Mouse (Mus musculus): ENCODE data around the gene 1500011B03Rik. TPM values are rescaled to one million over a fixed set of nuclear protein-coding genes. Genes with fewer than 3 reads are reported as not detected.

Gene 1500011B03Rik
- total RNA-seq, 2 experiments from 2014 or later: 9.4 to 10.5 TPM

DNA sequence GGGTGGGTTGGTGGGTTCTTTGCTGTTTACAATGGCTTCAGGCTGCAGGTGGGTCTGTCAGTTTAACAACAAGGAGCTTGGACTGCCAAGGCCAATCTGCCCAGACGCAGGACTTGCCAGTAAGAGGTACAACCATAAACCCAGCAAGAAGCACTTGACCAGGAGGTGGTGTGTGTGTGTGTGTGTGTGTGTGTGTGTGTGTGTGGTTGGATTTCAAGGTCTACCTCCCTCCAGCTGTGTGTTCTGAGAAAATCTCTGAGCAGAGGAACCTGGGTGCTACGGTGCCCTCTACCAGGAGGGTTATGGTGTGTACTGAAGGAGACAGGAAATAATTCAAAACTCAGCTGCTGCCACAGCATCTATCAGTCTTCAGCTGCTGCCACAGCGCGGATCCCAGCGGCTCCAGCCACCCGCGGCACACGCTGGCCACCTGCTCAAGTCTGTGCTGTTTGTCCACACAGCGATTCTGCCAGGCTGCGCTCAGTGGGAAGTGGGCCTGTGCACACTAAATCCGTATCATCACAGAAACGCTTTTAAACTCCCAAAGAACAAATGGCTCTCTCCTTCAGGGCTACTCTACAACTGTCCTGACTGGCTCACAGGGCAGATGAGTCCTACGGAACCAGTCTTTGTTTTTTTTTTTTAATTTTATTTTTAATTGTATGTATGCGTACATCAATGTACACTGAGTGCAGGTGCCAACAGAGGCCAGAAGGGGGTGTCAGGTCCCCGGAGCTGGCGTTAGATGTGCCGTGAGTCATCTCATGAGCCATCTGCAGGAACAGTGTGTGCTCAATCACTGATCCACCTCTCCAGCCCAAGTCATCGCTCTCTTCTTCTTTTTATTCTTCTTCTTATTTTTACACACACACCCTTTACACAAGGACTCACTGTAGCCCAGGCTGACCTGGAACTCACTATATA is 58.2 kb downstream of the 1500011B03Rik start:
- no peak for DNase-seq
- intact Hi-C loops (cut with DNase I; ENCODE audit: low total_unique reads): no loop called here

DNA sequence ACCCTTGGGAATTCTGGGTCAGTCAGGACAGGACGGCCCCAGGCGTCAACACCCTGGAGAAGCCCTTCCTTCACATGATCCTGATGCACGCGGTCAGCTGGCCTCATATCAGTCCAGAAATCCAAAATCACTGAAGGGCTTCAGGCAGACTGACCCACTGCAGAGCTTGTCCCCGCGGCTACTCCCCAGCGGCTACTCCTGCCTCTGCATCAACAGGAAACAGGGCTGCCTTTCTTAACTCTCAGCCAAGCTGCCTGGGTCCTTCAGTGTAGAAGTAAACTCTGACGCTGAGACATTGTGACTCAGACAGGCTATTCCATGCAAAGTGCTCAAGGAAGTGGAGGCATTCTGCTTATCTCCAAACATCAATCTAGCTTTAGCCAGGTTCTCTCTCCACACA is 61.3 kb downstream of the 1500011B03Rik start:
- intact Hi-C loops (cut with DNase I; ENCODE audit: low total_unique reads): no loop called here
- DNase-seq: no peak

DNA sequence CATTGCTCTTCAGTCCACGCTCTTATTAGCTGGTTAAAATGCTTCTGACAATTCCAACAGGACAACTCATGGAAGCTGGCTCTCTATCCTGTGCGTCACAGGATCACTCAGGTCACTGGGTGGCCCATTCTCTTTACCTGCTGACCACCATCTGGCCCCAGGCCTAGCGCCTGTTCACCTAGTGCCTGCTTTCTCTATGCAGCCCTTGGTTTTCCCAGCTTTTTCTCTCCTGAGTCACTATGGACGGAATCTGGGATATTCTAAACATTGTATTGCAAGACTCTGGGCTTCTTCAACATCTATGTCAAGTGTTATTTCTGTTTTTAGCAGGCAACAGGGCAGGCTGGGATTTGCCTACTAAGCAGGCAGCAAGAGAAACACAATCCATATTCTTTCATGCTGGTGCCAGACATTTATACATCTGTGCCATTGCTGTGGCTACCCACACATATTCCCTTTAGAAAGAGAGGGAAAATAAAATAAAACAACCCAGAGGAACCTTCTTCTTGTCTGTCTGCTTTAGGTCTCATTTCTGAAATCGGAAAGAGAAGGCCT is 63.7 kb downstream of the 1500011B03Rik start:
- no peak for DNase-seq
- intact Hi-C loops (cut with DNase I; ENCODE audit: low total_unique reads): no loop called here

Small RNAs within 50 kb of the gene (microRNA-seq; reads per million reads assigned to microRNA genes)
- gene Mir6240: 5.7 to 18.5 reads per million in 2 experiments

Other genes starting within 250 kb of the 1500011B03Rik start
- 1 to 10 TPM; 1.6 to 1.8 TPM for gene Trpv4, start 165.0 kb downstream of the 1500011B03Rik start, total RNA-seq (2021)
- 10 to 100 TPM; 10.8 to 13.5 TPM for gene Gltp, start 132.5 kb downstream of the 1500011B03Rik start, total RNA-seq (2021)
- 1 to 10 TPM; 3.4 to 3.5 TPM for gene Tchp, start 115.7 kb downstream of the 1500011B03Rik start, total RNA-seq (2021)
- 10 to 100 TPM; 29.9 to 30.1 TPM for gene Ankrd13a, start 48.8 kb downstream of the 1500011B03Rik start, total RNA-seq (2021)
- 10 to 100 TPM; 19.8 to 25.8 TPM for gene Git2, start 48.0 kb downstream of the 1500011B03Rik start, total RNA-seq (2021)
- not detected for gene 4930519G04Rik, start 30.2 kb upstream of the 1500011B03Rik start, total RNA-seq (2021)
- gene Gm9936, start 35.2 kb upstream of the 1500011B03Rik start, total RNA-seq (2021): not detected
- under 1 TPM; 0.38 to 0.88 TPM for gene Oasl2, start 73.5 kb upstream of the 1500011B03Rik start, total RNA-seq (2021)
- not detected for gene Oasl1, start 99.8 kb upstream of the 1500011B03Rik start, total RNA-seq (2021)
- gene 2210016L21Rik, start 118.7 kb upstream of the 1500011B03Rik start, total RNA-seq (2021): 10 to 100 TPM; 26.3 to 30.7 TPM
- gene Hnf1a, start 147.6 kb upstream of the 1500011B03Rik start, total RNA-seq (2021): not detected
- 10 to 100 TPM; 24.5 to 28.6 TPM for gene Sppl3, start 187.7 kb upstream of the 1500011B03Rik start, total RNA-seq (2021)

Measured in gastrocnemius, postnatal 14 days (tissue).